Mouse (Mus musculus) myocyte (in vitro differentiated cells): ENCODE measurements at regions not wholly inside any gene's neighbourhood (a gene's known extent, or its start where the extent isn't known, plus 50 kb on each side); places are given as distances from the start of the nearest gene placed in this dataset.

Experiments used
- CEBPB ChIP-seq: IDR thresholded peaks from 2 replicates; pipeline ENCODE4 v1.6.1; 2011; ENCODE audit warnings: mild to moderate bottlenecking, moderate library complexity; ENCODE audit not compliant: poor library complexity, insufficient read depth, severe bottlenecking
- E2F4 ChIP-seq: IDR thresholded peaks from one replicate; pipeline ENCODE4 v1.6.1; 2011; ENCODE audit warnings: mild to moderate bottlenecking, control low read depth, moderate library complexity; ENCODE audit not compliant: insufficient read depth
- POLR2A ChIP-seq: IDR thresholded peaks from one replicate; pipeline ENCODE4 v1.6.1; 2011; ENCODE audit warnings: low read depth, mild to moderate bottlenecking, control low read depth, moderate library complexity; ENCODE audit not compliant: insufficient read length
- POLR2AphosphoS2 ChIP-seq: IDR thresholded peaks from one replicate; pipeline ENCODE4 v1.6.1; 2011; ENCODE audit warnings: low read depth, control low read depth; ENCODE audit not compliant: insufficient read length
- TCF12 ChIP-seq: IDR thresholded peaks from one replicate; pipeline ENCODE4 v1.6.1; 2011; ENCODE audit warnings: mild to moderate bottlenecking, control low read depth; ENCODE audit not compliant: poor library complexity, insufficient read depth, severe bottlenecking
- USF1 ChIP-seq: IDR thresholded peaks from one replicate; pipeline ENCODE4 v1.6.1; 2011; ENCODE audit warnings: low read depth, mild to moderate bottlenecking, control low read depth, moderate library complexity

GRCm38 (mm10) chr4:32156965-32157364, 81.6 kb upstream of the Bach2 start:
- TF ChIP-seq E2F4: no peak
- TF ChIP-seq POLR2A: no peak
- no peak for TF ChIP-seq CEBPB
- TF ChIP-seq TCF12: no peak
- TF ChIP-seq POLR2AphosphoS2: no peak
- TF ChIP-seq USF1: no peak
